Mouse (Mus musculus) E14TG2a.4 (cell line): Measurements from ENCODE around the gene Fancm.
"Not testable (repeated sequence)": the region's sequence is repeated elsewhere in the genome, so short reads cannot be mapped to it uniquely, and the experiment has no call there.

Experiments used
- H3K27me3 ChIP-seq: 2 replicates; pipeline ENCODE4 v1.6.1; 2014; ENCODE audit warnings: low read length, control low read depth; ENCODE audit not compliant: insufficient read depth
- H3K36me3 ChIP-seq: 2 replicates; pipeline ENCODE4 v1.6.1; 2014; ENCODE audit warnings: low read length, control low read depth; ENCODE audit not compliant: insufficient read depth
- H3K4me1 ChIP-seq: replicated peaks from 2 replicates; pipeline ENCODE4 v1.6.1; 2014; ENCODE audit warnings: low read depth, low read length, control low read depth
- H3K4me3 ChIP-seq: replicated peaks from 2 replicates; pipeline ENCODE4 v1.5.1; 2014; ENCODE audit warnings: mild to moderate bottlenecking, low read length
- H3K9me3 ChIP-seq: 2 replicates; pipeline ENCODE4 v1.6.1; 2014; ENCODE audit warnings: low read length, control low read depth
- CTCF ChIP-seq: conservative IDR thresholded peaks from 2 replicates; pipeline ENCODE4 v1.5.1; 2014; ENCODE audit warnings: low read length
- NANOG ChIP-seq: IDR thresholded peaks from 2 replicates; pipeline ENCODE4 v1.6.1; 2014; ENCODE audit warnings: borderline replicate concordance, low read length, mixed read lengths
- POU5F1 ChIP-seq: IDR thresholded peaks from 2 replicates; pipeline ENCODE4 v1.6.1; 2014; ENCODE audit warnings: low read length, borderline replicate concordance

Fancm gene

DNA sequence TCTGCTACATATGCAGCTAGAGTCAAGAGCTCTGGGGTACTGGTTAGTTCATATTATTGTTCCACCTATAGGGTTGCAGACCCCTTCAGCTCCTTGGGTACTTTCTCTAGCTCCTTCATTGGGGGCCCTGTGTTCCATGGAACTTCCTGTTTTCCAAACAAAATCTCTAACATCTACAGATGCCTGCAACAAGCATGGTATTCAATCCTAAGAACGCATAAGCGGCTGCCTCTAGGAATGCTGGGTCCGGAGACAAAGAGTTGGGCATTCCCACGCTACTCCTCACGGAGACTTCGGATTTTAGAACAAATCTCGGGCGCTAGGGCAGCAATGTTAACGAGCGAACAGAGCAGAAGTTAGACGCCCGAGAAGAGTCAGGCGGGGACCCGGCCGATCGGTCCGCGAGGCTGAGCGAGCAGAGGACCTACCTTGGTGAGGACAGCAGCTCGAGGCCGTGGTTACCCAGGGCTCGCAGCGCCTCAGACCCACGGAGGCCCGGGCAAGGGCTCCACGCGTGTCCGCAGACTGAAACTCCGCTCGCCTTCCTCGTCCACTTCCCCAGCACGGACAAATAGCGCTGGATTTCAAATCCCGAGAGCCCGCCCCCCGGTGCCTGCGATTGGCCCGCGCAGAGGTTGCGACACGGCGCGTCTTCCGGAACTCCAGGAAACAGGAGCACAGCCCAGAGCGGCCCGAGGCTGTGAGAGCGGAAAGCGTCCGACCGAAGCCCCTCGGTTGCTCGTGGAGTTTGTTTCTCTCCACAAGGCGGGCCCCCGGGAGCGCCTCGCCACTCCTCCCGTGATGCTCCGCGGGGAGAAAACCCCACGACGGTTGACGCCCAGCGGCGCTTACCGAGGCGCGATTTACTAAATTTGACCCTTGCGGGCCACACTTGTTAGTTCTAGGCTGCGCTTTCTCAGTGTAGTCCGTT lies 96.9 kb downstream of the Fancm start, which contains the start of gene Mis18bp1:
Gene Mis18bp1, minus strand, starts transcription at position 584 of the 931 bp plus-strand sequence.
- Histone ChIP-seq H3K9me3 (peaks cover 12% of the 10 kb centered on the region; the same call in 1 of the 2 replicates), H3K27me3 (no peaks in the 10 kb centered on the region), H3K36me3 (peaks cover 17% of the 10 kb centered on the region), H3K4me3 (peak within 1 kb of the TSS; percentile 98), H3K4me1 (peaks cover 49% of the 10 kb centered on the region)
- TF ChIP-seq NANOG (no peak), CTCF (no peak), POU5F1 (no peak)

DNA sequence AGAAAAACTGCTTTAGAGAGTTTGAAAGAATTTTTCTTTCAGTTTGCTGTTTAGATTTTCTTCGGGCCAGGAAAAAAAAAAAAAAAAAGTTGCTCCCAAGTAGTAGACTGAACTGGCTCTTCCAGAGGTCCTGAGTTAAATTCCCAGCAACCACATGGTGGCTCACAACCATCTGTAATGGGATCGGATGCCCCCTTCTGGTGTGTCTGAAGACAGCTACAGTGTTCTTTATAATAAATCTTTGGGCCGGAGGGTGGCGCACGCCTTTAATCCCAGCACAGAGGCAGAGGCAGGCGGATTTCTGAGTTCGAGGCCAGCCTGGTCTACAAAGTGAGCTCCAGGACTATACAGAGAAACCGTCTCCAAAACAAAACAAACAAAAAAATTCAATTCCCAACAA lies 97.6 kb downstream of the Fancm start:
- not testable (repeated sequence) for H3K27me3 ChIP-seq, H3K9me3 ChIP-seq
- Histone ChIP-seq H3K4me3 (peak overlapping the region; percentile 98), H3K4me1 (peaks cover 49% of the 10 kb centered on the region), H3K36me3 (peaks cover 13% of the 10 kb centered on the region)
- peak; percentile 54 for TF ChIP-seq CTCF

DNA sequence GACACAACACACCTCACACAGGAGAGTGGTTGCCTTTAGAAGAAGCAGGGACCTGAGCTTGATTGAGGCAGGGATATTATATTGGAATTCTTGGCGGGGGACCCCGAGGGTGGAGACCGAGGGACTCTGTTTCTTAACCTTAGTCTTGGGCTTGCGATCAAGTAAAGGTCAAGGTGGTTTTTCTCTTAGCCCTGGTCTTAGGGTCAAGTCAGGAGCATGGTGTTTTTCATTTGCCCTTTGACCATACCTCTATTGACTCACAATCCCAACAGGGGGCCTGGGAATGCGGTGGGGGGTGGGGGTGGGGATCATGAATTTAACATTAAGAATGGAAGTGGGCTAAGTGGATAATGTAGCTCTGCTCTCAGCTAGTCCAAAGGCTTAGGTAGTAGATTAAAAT lies 98.3 kb downstream of the Fancm start:
- Histone ChIP-seq H3K9me3 (no peaks in the 10 kb centered on the region), H3K4me3 (peak overlapping the region; percentile 98), H3K27me3 (no peaks in the 10 kb centered on the region), H3K4me1 (peaks cover 49% of the 10 kb centered on the region), H3K36me3 (peaks cover 8% of the 10 kb centered on the region)
- TF ChIP-seq POU5F1 (no peak), CTCF (no peak), NANOG (no peak)
